Mouse (Mus musculus): ENCODE data around the gene Rnf39.

GRCm38 (mm10) chr17:36903651-36904050, 39.1 kb upstream of the Rnf39 start:
- TF ChIP-seq POLR2A (IDR thresholded peaks at IDR 0.05; ENCODE audit: insufficient read depth, low read depth, low read length) = no peak
- TF ChIP-seq CTCF (IDR thresholded peaks at IDR 0.05; ENCODE audit: insufficient read depth, low read depth, low read length) = no peak

Measured in olfactory bulb, adult 2 months (tissue).